Mouse (Mus musculus) stomach, embryonic 16.5 days (tissue): ENCODE measurements around the gene Pla2g4e. TPM values are rescaled to one million over a fixed set of nuclear protein-coding genes. Genes with fewer than 3 reads are reported as not detected.
A peak's percentile ranks its signal among the peaks of the same experiment; 100 is the strongest.

ENCODE experiments used
- ATAC-seq: fragments of 200-750 bp; cut with Nextera tagmentation; 2 replicates; pipeline ENCODE4 v1.8.0; 2017; ENCODE audit warnings: moderate number of reproducible peaks, moderate TSS enrichment; ENCODE audit not compliant: insufficient read depth, low FRiP score
- H3K27ac ChIP-seq: fragments of 300-500 bp; sonication (generic); 2 replicates; pipeline ENCODE4 v1.5.1; 2014; ENCODE audit warnings: low read length
- H3K27me3 ChIP-seq: fragments of 300-500 bp; sonication (generic); 2 replicates; pipeline ENCODE4 v1.6.1; 2014; ENCODE audit warnings: low read length, control low read depth, mixed read lengths; ENCODE audit not compliant: control insufficient read depth, insufficient read depth
- H3K36me3 ChIP-seq: fragments of 300-500 bp; sonication (generic); 2 replicates; pipeline ENCODE4 v1.6.1; 2014; ENCODE audit warnings: low read length; ENCODE audit not compliant: control insufficient read depth, insufficient read depth
- H3K4me1 ChIP-seq: fragments of 300-500 bp; sonication (generic); 2 replicates; pipeline ENCODE4 v1.6.1; 2014; ENCODE audit warnings: low read length, control low read depth, mixed read lengths; ENCODE audit not compliant: control insufficient read depth, insufficient read depth
- H3K4me2 ChIP-seq: fragments of 300-500 bp; sonication (generic); 2 replicates; pipeline ENCODE4 v1.6.1; 2014; ENCODE audit warnings: low read depth, low read length, mixed read lengths
- H3K4me3 ChIP-seq: fragments of 300-500 bp; sonication (generic); replicated peaks from 2 replicates; pipeline ENCODE4 v1.5.1; 2014; ENCODE audit warnings: mild to moderate bottlenecking, low read length
- H3K9ac ChIP-seq: fragments of 300-500 bp; sonication (generic); 2 replicates; pipeline ENCODE4 v1.6.1; 2014; ENCODE audit warnings: low read length
- H3K9me3 ChIP-seq: fragments of 300-500 bp; sonication (generic); replicated peaks from 2 replicates; pipeline ENCODE4 v1.6.1; 2016; ENCODE audit warnings: low read length, control low read depth; ENCODE audit not compliant: control insufficient read depth
- WGBS: fragments of 180-500 bp; shearing (Covaris S2); extraction: QIAGEN DNeasy Blood & Tissue Kit; methylation state at CpG from one replicate; pipeline ENCODE4 v1.1.7; 2014; 5-methylcytosine and 5-hydroxymethylcytosine counted together
- polyA plus RNA-seq: library from polyadenylated mRNA; unstranded; fragments of >200 nt; fragmentation: Nextera tagmentation; extraction: Ambion mirVana; gene quantifications from 2 replicates; pipeline ENCODE4 v1.2.1, GENCODE M21; 2015

Gene Pla2g4e
- polyA plus RNA-seq, 1 experiment from 2014 or later, result 4.5 TPM

DNA sequence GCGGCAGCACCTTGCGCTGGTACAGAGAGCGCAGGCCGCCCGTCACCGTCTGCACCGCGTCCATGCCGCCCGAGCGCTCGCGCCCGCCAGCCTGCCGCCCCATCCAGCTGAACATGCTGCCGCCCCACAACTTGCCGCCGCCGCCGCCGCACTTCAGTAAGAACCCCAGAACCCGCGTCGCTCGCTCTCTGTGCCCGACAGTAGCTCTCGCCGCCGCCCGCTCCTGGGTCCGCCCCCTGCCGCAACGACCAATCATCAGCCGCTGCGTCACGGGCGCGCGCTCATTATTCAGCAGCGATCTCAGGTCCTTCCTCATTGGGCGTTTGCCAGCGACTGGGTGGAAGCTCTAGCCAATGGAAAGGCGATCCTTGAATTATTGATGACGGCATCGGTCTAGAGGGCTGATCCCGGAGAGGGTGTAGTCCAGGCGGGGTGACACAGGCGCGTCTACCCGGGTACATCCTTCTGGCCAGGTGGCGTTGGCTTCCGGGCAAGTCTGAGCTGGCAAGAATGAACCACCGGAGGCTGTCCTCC, 90.7 kb downstream of the Pla2g4e start, which contains the start of gene Ehd4:
Gene Ehd4 (minus strand): TSS at position 246 of the 534 bp plus-strand sequence.
- Histone ChIP-seq H3K9ac (peak within 1 kb of the TSS; percentile 81), H3K4me1 (0 out of 2 replicates have a peak, but pooled peaks cover 8% of the 10 kb centered on the region), H3K27me3 (no peaks in the 10 kb centered on the region), H3K4me3 (peak within 1 kb of the TSS; percentile 78), H3K4me2 (peak within 1 kb of the TSS; percentile 98), H3K36me3 (no peaks in the 10 kb centered on the region), H3K9me3 (no peaks in the 10 kb centered on the region), H3K27ac (peak within 1 kb of the TSS; percentile 76)
- WGBS, result under 1% methylated on average over 53 of the region's 53 CpGs
- peak; percentile 97 for ATAC-seq

GRCm38 (mm10) chr2:120153586-120154360, 91.4 kb downstream of the Pla2g4e start:
- Histone ChIP-seq H3K4me3 (peak overlapping the region; percentile 78), H3K27ac (peak overlapping the region; percentile 76), H3K9ac (peak overlapping the region; percentile 81), H3K4me1 (0 out of 2 replicates have a peak, but pooled peaks cover 8% of the 10 kb centered on the region), H3K27me3 (no peaks in the 10 kb centered on the region), H3K9me3 (no peaks in the 10 kb centered on the region), H3K4me2 (peak overlapping the region; percentile 98), H3K36me3 (no peaks in the 10 kb centered on the region)
- ATAC-seq, result peak; percentile 42; the same call in 1 of the 2 replicates
- 1% methylated on average over 38 of the region's 38 CpGs for WGBS

DNA sequence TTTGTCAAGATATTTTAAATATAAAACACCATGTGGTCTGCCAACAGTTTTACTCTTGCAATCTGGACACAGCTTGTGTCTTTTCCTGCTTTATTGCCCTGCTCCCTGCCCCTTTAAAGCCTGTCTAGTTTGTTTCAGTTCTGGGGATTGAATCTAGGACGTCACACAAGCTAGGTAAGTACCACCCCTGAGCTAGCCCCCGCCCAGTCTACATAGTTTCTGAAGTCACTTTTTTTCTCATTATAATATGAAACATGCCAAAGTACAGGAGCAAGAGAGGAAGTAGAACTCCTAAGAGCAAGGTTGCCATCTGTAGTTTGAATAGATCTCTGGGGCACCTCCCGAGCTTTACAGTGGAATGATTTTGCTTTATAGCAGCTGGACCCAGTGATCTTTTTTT, 94.6 kb downstream of the Pla2g4e start:
- H3K4me2 ChIP-seq, result no peak overlapping the region
- H3K9me3 ChIP-seq, result no peaks in the 10 kb centered on the region
- WGBS, result 58% methylated on average over 3 of the region's 3 CpGs
- ATAC-seq, result no peak
- H3K36me3 ChIP-seq, result no peaks in the 10 kb centered on the region
- H3K27me3 ChIP-seq, result no peaks in the 10 kb centered on the region
- 0 out of 2 replicates have a peak, but pooled peaks cover 8% of the 10 kb centered on the region for H3K4me1 ChIP-seq
- no peak overlapping the region for H3K4me3 ChIP-seq
- no peak overlapping the region for H3K9ac ChIP-seq
- no peak overlapping the region for H3K27ac ChIP-seq

DNA sequence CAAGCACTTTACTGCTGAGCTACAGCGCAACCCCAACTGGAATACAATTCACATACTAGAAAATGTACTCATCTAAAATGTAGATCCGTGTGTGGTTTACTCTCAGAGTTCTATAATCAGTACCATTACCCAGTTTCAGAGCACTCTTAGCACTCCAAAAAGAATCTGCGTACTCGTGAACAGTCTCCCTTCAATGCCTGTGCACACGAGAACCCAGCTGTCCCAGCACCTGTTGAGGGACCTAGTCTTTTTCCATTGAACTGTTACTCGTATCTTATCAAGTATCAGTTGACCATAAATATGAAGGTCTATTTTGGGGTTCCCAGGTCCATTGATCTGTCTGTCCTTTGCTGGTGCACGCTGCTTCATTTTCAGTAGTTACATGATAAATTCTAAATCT, 95.5 kb downstream of the Pla2g4e start:
- Histone ChIP-seq H3K27me3 (no peaks in the 10 kb centered on the region), H3K4me3 (no peak overlapping the region), H3K4me1 (0 out of 2 replicates have a peak, but pooled peaks cover 5% of the 10 kb centered on the region), H3K36me3 (no peaks in the 10 kb centered on the region), H3K4me2 (no peak overlapping the region), H3K27ac (no peak overlapping the region), H3K9ac (no peak overlapping the region), H3K9me3 (no peaks in the 10 kb centered on the region)
- 87% methylated on average over 7 of the region's 7 CpGs for WGBS
- ATAC-seq, result no peak

DNA sequence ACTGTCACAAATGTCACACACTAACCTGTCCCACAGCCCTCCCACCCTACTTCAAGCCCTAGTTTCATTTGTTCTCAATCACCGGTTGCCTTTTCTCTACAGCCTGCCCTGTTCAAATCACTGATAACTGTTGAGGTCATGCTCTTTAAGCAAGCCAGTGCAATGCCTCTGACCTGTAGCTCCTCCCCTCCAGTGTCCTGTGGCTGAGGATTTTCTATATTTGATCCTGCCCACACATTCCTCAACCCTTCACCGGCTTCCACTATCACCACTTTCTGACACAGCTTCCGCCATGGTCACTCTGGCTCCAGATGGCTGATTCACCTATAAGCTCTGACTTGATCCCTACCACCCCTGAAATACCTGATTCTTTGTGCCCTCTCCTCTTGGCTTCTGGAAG, 97.1 kb downstream of the Pla2g4e start:
- Histone ChIP-seq H3K27me3 (no peaks in the 10 kb centered on the region), H3K4me2 (no peak overlapping the region), H3K27ac (no peak overlapping the region), H3K9ac (no peak overlapping the region), H3K4me1 (no peaks in the 10 kb centered on the region), H3K4me3 (no peak overlapping the region), H3K36me3 (no peaks in the 10 kb centered on the region), H3K9me3 (no peaks in the 10 kb centered on the region)
- WGBS, result 60% methylated on average over 3 of the region's 3 CpGs
- no peak for ATAC-seq

DNA sequence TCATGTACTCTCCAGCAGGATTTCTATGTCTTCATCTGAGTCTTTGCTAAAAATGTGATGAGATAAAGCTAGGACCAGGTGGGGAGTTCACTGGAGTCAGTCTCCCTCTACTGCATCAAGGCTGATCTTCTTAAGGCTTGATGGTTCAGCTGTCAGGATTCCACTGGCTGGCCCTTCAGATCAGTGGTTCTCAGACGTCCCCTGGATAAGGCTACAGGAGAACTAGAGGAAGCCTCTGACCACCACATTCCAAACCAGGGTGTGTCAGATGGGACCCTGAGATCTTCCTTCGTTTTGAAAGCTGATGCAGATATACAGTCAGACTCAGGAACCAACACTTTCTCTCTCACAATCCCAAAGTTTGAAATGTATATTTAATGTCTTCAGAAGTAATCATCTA, 97.8 kb downstream of the Pla2g4e start:
- Histone ChIP-seq H3K27me3 (no peaks in the 10 kb centered on the region), H3K4me1 (no peaks in the 10 kb centered on the region), H3K36me3 (no peaks in the 10 kb centered on the region), H3K4me3 (no peak overlapping the region), H3K4me2 (no peak overlapping the region), H3K27ac (no peak overlapping the region), H3K9ac (no peak overlapping the region), H3K9me3 (no peaks in the 10 kb centered on the region)
- no peak for ATAC-seq
- WGBS, result 37% methylated on average over 2 of the region's 2 CpGs

DNA sequence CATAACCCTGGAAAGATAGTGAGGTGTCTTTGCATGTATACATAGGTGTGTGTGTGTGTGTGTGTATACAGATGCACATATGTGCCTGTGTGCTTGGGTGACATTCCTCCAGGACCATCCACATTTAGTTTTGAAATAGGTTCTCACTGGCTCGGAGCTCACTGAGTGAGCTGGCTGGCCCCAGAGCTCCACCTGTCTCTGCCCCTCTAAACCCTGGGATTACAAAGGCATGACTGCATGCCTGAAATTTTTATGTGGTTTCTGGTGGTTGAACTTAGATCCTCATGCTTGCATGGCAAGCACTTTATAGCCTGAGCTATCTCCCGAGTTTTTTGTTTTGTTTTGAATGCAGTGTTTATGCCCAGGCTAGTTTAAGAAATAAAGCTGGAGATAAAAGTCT, 98.6 kb downstream of the Pla2g4e start:
- WGBS, result 65% methylated on average over 2 of the region's 2 CpGs
- Histone ChIP-seq H3K4me3 (no peak overlapping the region), H3K27me3 (no peaks in the 10 kb centered on the region), H3K27ac (no peak overlapping the region), H3K9me3 (no peaks in the 10 kb centered on the region), H3K36me3 (no peaks in the 10 kb centered on the region), H3K4me1 (no peaks in the 10 kb centered on the region), H3K4me2 (no peak overlapping the region), H3K9ac (no peak overlapping the region)
- no peak for ATAC-seq

DNA sequence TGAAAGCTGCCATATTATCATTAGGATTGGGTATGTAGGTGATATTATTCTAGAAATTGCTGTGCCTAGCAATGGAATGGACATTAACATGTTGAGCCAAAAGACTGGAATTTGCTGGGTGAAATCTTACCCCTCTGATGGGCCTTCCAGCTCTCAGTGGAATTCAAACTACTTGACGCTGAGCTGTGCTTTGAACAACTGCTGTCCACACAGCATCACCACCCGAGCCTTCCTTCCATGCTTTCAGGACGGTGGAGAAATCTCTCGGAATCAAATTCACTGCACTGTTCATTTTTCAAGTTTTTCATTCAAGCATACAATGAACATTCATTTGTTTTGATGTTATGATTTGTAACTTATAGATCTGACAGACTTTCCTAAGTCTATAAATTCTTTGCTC, 100.7 kb downstream of the Pla2g4e start:
- Histone ChIP-seq H3K27me3 (no peaks in the 10 kb centered on the region), H3K27ac (no peak overlapping the region), H3K4me3 (no peak overlapping the region), H3K4me2 (no peak overlapping the region), H3K9ac (no peak overlapping the region), H3K36me3 (no peaks in the 10 kb centered on the region), H3K9me3 (no peaks in the 10 kb centered on the region), H3K4me1 (0 out of 2 replicates have a peak, but pooled peaks cover 3% of the 10 kb centered on the region)
- ATAC-seq, result no peak
- 87% methylated on average over 4 of the region's 4 CpGs for WGBS

GRCm38 (mm10) chr2:120142336-120142735, 102.8 kb downstream of the Pla2g4e start:
- no peak for ATAC-seq
- H3K9ac ChIP-seq, result no peak overlapping the region
- no peaks in the 10 kb centered on the region for H3K36me3 ChIP-seq
- H3K27ac ChIP-seq, result no peak overlapping the region
- no peaks in the 10 kb centered on the region for H3K27me3 ChIP-seq
- no peak overlapping the region for H3K4me2 ChIP-seq
- 0 out of 2 replicates have a peak, but pooled peaks cover 3% of the 10 kb centered on the region for H3K4me1 ChIP-seq
- no peak overlapping the region for H3K4me3 ChIP-seq
- WGBS, result 68% methylated on average over 5 of the region's 5 CpGs
- no peaks in the 10 kb centered on the region for H3K9me3 ChIP-seq
